Mouse (Mus musculus) stomach, postnatal 0 days (tissue): ENCODE measurements at regions not wholly inside any gene's neighbourhood (a gene's known extent, or its start where the extent isn't known, plus 50 kb on each side); places are given as distances from the start of the nearest gene placed in this dataset.

Experiments
- ATAC-seq: fragments of 200-750 bp; cut with Nextera tagmentation; 2 replicates; pipeline ENCODE4 v1.8.0; 2017; ENCODE audit not compliant: low FRiP score, low TSS enrichment
- DNase-seq: peaks from one replicate; pipeline ENCODE4 v3.0.0-alpha.2; 2016; ENCODE audit warnings: low spot score
- H3K27ac ChIP-seq: fragments of 300-500 bp; sonication (generic); replicated peaks from 2 replicates; pipeline ENCODE4 v1.5.1; 2014; ENCODE audit warnings: mild to moderate bottlenecking, control low read depth
- H3K27me3 ChIP-seq: fragments of 300-500 bp; sonication (generic); 2 replicates; pipeline ENCODE4 v1.6.1; 2014; ENCODE audit warnings: low read length; ENCODE audit not compliant: control insufficient read depth, insufficient read depth
- H3K36me3 ChIP-seq: fragments of 300-500 bp; sonication (generic); 2 replicates; pipeline ENCODE4 v1.6.1; 2014; ENCODE audit warnings: low read length, mixed read lengths; ENCODE audit not compliant: control insufficient read depth, insufficient read depth
- H3K4me1 ChIP-seq: fragments of 300-500 bp; sonication (generic); replicated peaks from 2 replicates; pipeline ENCODE4 v1.6.1; 2014; ENCODE audit warnings: antibody characterized with exemption; ENCODE audit not compliant: control insufficient read depth, insufficient read depth
- H3K4me2 ChIP-seq: fragments of 300-500 bp; sonication (generic); replicated peaks from 2 replicates; pipeline ENCODE4 v1.6.1; 2014; ENCODE audit warnings: low read depth, mild to moderate bottlenecking, control low read depth, moderate library complexity
- H3K4me3 ChIP-seq: fragments of 300-500 bp; sonication (generic); 2 replicates; pipeline ENCODE4 v1.5.1; 2014; ENCODE audit warnings: low read depth, low read length, control low read depth
- H3K9ac ChIP-seq: fragments of 300-500 bp; sonication (generic); 2 replicates; pipeline ENCODE4 v1.6.1; 2014; ENCODE audit warnings: mild to moderate bottlenecking, low read length, control low read depth, mixed read lengths
- H3K9me3 ChIP-seq: fragments of 300-500 bp; sonication (generic); 2 replicates; pipeline ENCODE4 v1.6.1; 2016; ENCODE audit warnings: low read length; ENCODE audit not compliant: control insufficient read depth
- CTCF ChIP-seq: IDR thresholded peaks from 2 replicates; pipeline ENCODE4 v1.5.1; 2016; ENCODE audit warnings: antibody characterized with exemption, low read depth, mild to moderate bottlenecking, moderate library complexity
- EP300 ChIP-seq: optimal IDR thresholded peaks from 2 replicates; pipeline ENCODE3; 2016; ENCODE audit warnings: antibody characterized with exemption
- WGBS: fragments of 180-500 bp; shearing (Covaris S2); extraction: QIAGEN DNeasy Blood & Tissue Kit; methylation state at CpG from one replicate; pipeline ENCODE4 v1.1.7; 2014; 5-methylcytosine and 5-hydroxymethylcytosine counted together

- 88% methylated on average over 2 of the region's 2 CpGs for WGBS
These were observed 451.6 kb downstream of the Gm21750 start for GRCm38 (mm10) chr14:74112603-74113002.

DNA sequence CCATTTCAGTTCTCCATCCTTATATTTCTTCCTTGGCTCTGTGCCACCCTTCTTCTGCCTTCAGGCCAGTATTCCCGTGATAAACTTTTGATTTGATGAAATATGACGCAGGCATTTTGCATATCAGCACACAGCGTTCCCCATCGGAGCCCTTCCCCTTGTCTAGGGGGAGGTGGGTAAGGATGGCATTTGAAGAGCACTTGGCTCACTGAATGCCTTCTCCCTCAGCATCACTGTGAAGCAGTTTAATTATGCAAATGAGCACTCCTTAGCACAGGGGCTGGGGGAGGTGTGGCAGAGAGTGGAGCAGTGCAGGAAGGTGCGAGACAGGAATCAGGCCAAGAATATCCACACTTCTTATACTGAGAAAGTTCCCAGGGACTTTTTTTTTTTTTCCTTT is 452.1 kb downstream of the Gm21750 start:
- Histone ChIP-seq H3K36me3 (no peaks in the 10 kb centered on the region), H3K4me3 (no peak overlapping the region), H3K9ac (no peak overlapping the region), H3K9me3 (no peaks in the 10 kb centered on the region), H3K4me1 (no peaks in the 10 kb centered on the region), H3K27ac (no peak overlapping the region), H3K27me3 (no peaks in the 10 kb centered on the region), H3K4me2 (no peak overlapping the region)
- DNase-seq (no peak), ATAC-seq (no peak)
- TF ChIP-seq CTCF: no peak
- WGBS: 54% methylated on average over 5 of the region's 5 CpGs

More at GRCm38 (mm10) chr14:74112603-74113002, 451.6 kb downstream of the Gm21750 start:
- no peak overlapping the region for H3K4me3 ChIP-seq
- no peak overlapping the region for H3K4me2 ChIP-seq
- DNase-seq: no peak
- ATAC-seq: no peak
- no peak overlapping the region for H3K27ac ChIP-seq
- H3K9ac ChIP-seq: no peak overlapping the region
- no peaks in the 10 kb centered on the region for H3K27me3 ChIP-seq
- no peaks in the 10 kb centered on the region for H3K9me3 ChIP-seq
- H3K36me3 ChIP-seq: no peaks in the 10 kb centered on the region
- TF ChIP-seq EP300: no peak
- no peak for TF ChIP-seq CTCF
- H3K4me1 ChIP-seq: no peaks in the 10 kb centered on the region

DNA sequence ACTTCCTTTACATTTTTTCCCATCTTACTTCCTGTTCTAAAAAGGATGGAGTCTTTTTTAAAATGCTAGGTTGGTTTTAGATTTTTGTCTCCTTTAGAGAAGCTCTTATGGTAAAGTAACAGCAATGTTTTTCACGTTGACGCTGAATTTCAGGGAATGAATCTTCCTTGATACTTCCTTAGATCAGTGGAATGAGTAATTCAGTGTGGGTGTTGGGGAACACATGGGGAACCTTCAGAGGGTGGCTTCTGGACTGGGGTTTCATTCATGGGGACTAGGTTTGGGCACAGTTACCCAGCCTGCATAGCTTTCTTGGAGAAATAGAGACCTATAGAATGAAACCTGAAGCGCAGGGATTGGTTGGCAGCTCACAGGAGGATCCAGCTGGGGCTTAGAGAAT is 452.5 kb downstream of the Gm21750 start:
- no peaks in the 10 kb centered on the region for H3K27me3 ChIP-seq
- no peak for ATAC-seq
- DNase-seq: no peak

GRCm38 (mm10) chr14:74117686-74118085 is 456.7 kb downstream of the Gm21750 start:
- Histone ChIP-seq H3K9me3 (no peaks in the 10 kb centered on the region), H3K4me3 (no peak overlapping the region), H3K36me3 (no peaks in the 10 kb centered on the region), H3K27me3 (no peaks in the 10 kb centered on the region), H3K27ac (no peak overlapping the region), H3K4me2 (no peak overlapping the region), H3K9ac (no peak overlapping the region), H3K4me1 (no peaks in the 10 kb centered on the region)
- ATAC-seq (no peak), DNase-seq (no peak)
- WGBS: 77% methylated on average over 2 of the region's 2 CpGs
- TF ChIP-seq EP300 (no peak), CTCF (no peak)

More for the DNA sequence above, 452.5 kb downstream of the Gm21750 start:
- WGBS: 56% methylated on average over 3 of the region's 3 CpGs
- Histone ChIP-seq H3K4me2 (no peak overlapping the region), H3K9ac (no peak overlapping the region), H3K4me1 (no peaks in the 10 kb centered on the region), H3K36me3 (no peaks in the 10 kb centered on the region), H3K4me3 (no peak overlapping the region), H3K27ac (no peak overlapping the region), H3K9me3 (no peaks in the 10 kb centered on the region)
- TF ChIP-seq EP300 (no peak), CTCF (no peak)

- no peak overlapping the region for H3K4me2 ChIP-seq
- no peak for DNase-seq
These were observed 484.2 kb downstream of the Gm21750 start for GRCm38 (mm10) chr14:74145202-74145700.

GRCm38 (mm10) chr14:74166221-74166620 is 474.4 kb upstream of the Htr2a start:
- ATAC-seq (no peak), DNase-seq (no peak)
- H3K9ac ChIP-seq: no peak overlapping the region
- no peak overlapping the region for H3K27ac ChIP-seq
- no peaks in the 10 kb centered on the region for H3K4me1 ChIP-seq
- H3K27me3 ChIP-seq: no peaks in the 10 kb centered on the region
- no peak overlapping the region for H3K4me3 ChIP-seq
- TF ChIP-seq EP300 (no peak), CTCF (no peak)
- no peaks in the 10 kb centered on the region for H3K36me3 ChIP-seq
- no peaks in the 10 kb centered on the region for H3K9me3 ChIP-seq
- H3K4me2 ChIP-seq: no peak overlapping the region
- 91% methylated on average over 2 of the region's 2 CpGs for WGBS

More at GRCm38 (mm10) chr14:74145202-74145700, 484.2 kb downstream of the Gm21750 start:
- WGBS: 84% methylated on average over 4 of the region's 4 CpGs
- no peaks in the 10 kb centered on the region for H3K27me3 ChIP-seq
- ATAC-seq: no peak
- H3K4me3 ChIP-seq: no peak overlapping the region
- no peaks in the 10 kb centered on the region for H3K4me1 ChIP-seq
- no peak overlapping the region for H3K27ac ChIP-seq
- no peaks in the 10 kb centered on the region for H3K9me3 ChIP-seq
- H3K9ac ChIP-seq: no peak overlapping the region
- H3K36me3 ChIP-seq: no peaks in the 10 kb centered on the region
- TF ChIP-seq CTCF (no peak), EP300 (no peak)
